Mouse (Mus musculus) heart, embryonic 11.5 days (tissue): ENCODE results near the gene Frmd6. TPM values are rescaled to one million over a fixed set of nuclear protein-coding genes. Genes with fewer than 3 reads are reported as not detected.

Source experiments
- ATAC-seq: fragments of 200-750 bp; cut with Nextera tagmentation; replicated peaks from 2 replicates; pipeline ENCODE4 v1.8.0; 2017; ENCODE audit warnings: moderate library complexity; ENCODE audit not compliant: insufficient number of reproducible peaks, low FRiP score, low TSS enrichment
- H3K27ac ChIP-seq: fragments of 300-500 bp; sonication (generic); 2 replicates; pipeline ENCODE4 v1.5.1; 2014; ENCODE audit warnings: mild to moderate bottlenecking, low read depth, low read length
- H3K27me3 ChIP-seq: fragments of 300-500 bp; sonication (generic); 2 replicates; pipeline ENCODE4 v1.6.1; 2014; ENCODE audit warnings: mild to moderate bottlenecking, low read length, mixed read lengths; ENCODE audit not compliant: control insufficient read depth, insufficient read depth
- H3K36me3 ChIP-seq: fragments of 300-500 bp; sonication (generic); 2 replicates; pipeline ENCODE4 v1.6.1; 2014; ENCODE audit warnings: mild to moderate bottlenecking, low read length, moderate library complexity, mixed read lengths; ENCODE audit not compliant: control insufficient read depth, insufficient read depth
- H3K4me1 ChIP-seq: fragments of 300-500 bp; sonication (generic); 2 replicates; pipeline ENCODE4 v1.6.1; 2014; ENCODE audit warnings: low read length; ENCODE audit not compliant: control insufficient read depth, insufficient read depth
- H3K4me2 ChIP-seq: fragments of 300-500 bp; sonication (generic); 2 replicates; pipeline ENCODE4 v1.6.1; 2014; ENCODE audit warnings: mild to moderate bottlenecking, moderate library complexity
- H3K4me3 ChIP-seq: fragments of 300-500 bp; sonication (generic); 2 replicates; pipeline ENCODE4 v1.5.1; 2014; ENCODE audit warnings: low read depth, low read length
- H3K9ac ChIP-seq: fragments of 300-500 bp; sonication (generic); 2 replicates; pipeline ENCODE4 v1.6.1; 2014; ENCODE audit warnings: mild to moderate bottlenecking, low read depth, low read length, moderate library complexity
- H3K9me3 ChIP-seq: fragments of 300-500 bp; sonication (generic); replicated peaks from 2 replicates; pipeline ENCODE4 v1.6.1; 2016; ENCODE audit warnings: low read length; ENCODE audit not compliant: control insufficient read depth
- WGBS: fragments of 180-500 bp; shearing (Covaris S2); extraction: QIAGEN DNeasy Blood & Tissue Kit; methylation state at CpG from one replicate; pipeline ENCODE4 v1.1.7; 2014; ENCODE audit not compliant: insufficient replicate concordance; 5-methylcytosine and 5-hydroxymethylcytosine counted together
- polyA plus RNA-seq: library from polyadenylated mRNA; unstranded; fragments of >200 nt; fragmentation: Nextera tagmentation; extraction: Ambion mirVana; gene quantifications from 2 replicates; pipeline ENCODE4 v1.2.1, GENCODE M21; 2014

The Frmd6 gene
- polyA plus RNA-seq: 18.7 and 23.6 TPM in 2 replicates

DNA sequence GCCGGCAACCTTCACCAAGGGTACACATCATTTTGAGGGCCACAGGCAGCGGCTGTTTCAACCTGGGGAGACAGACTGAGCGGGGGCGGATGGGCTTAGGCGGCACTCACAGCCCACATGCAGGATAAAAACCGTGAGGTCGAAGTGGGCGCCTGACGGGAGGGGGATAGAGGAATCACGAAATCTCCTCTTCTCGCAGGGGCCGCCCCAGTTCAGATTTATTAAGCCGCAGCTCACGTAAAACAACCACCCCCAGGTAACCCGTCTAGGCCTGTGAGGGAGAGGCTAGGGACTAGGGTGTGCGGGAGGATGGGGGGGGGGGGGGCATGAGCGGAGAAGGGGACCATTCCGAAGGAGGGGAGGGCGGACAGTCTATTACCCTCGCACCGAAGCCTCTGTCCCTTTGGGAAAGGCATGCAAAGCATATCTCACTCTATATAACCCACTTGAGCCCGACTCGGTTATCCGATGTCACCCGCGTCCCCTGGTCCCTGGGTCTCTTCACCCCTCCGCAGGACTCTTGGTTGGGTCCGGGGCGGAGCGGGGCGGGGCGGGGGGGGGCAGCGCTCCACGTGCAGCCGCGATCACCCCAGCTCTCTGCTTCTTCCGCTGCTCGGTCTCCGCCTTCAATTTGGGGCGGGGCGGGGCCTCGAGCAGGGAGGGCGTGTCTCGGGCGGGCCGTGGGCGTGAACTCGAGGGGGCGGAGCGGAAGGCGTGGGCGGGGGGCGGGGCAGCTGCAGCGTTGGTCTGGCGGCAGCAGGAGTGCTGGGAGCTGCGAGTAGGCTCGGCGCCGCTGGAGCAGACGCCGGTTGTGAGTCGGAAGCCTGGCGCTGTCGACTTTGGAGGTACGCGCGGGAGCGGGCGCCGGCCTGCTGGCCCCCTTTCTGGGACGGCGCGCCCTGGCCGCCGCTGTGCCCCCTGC lies at the start of gene Frmd6:
Gene Frmd6 (plus strand): TSS at position 786 of the 922 bp plus-strand sequence.
- H3K4me2 ChIP-seq: peak within 1 kb of the TSS; percentile 81
- WGBS: 0% methylated on average over 59 of the region's 75 CpGs
- peak within 1 kb of the TSS; percentile 98 for H3K27ac ChIP-seq
- H3K9ac ChIP-seq: peak within 1 kb of the TSS; percentile 94
- H3K27me3 ChIP-seq: no peaks in the 10 kb centered on the region
- H3K4me1 ChIP-seq: peaks cover 10% of the 10 kb centered on the region
- no peaks in the 10 kb centered on the region for H3K36me3 ChIP-seq
- H3K9me3 ChIP-seq: no peaks in the 10 kb centered on the region
- ATAC-seq: peak; percentile 92
- H3K4me3 ChIP-seq: peak within 1 kb of the TSS; percentile 85

DNA sequence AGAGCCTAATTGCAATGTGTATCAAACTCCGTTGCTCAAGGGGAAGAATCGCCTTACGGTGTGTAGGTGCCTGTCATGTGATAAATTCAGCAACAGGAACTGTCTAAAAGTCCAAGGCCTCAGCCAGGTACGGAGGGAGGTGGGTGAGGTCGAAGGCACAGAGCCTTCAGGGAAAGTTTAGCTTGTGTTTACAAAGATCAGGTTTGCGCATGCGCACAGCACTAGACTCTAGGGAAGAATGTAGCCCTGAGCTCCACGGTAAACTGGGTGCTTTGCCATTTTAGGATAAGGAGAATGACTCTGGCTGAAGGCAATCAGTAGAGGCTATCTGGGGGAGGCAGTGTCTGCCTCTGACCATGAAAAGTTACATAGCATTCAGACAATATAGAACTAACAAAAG lies 49.7 kb upstream of the Frmd6 start:
- 81% methylated on average over 8 of the region's 8 CpGs for WGBS
- H3K27me3 ChIP-seq: no peaks in the 10 kb centered on the region
- no peak overlapping the region for H3K9ac ChIP-seq
- H3K4me1 ChIP-seq: peaks cover 7% of the 10 kb centered on the region; the same call in 1 of the 2 replicates
- H3K9me3 ChIP-seq: no peaks in the 10 kb centered on the region
- no peak overlapping the region for H3K4me2 ChIP-seq
- no peak overlapping the region for H3K4me3 ChIP-seq
- H3K36me3 ChIP-seq: no peaks in the 10 kb centered on the region
- H3K27ac ChIP-seq: no peak overlapping the region
- no peak for ATAC-seq

DNA sequence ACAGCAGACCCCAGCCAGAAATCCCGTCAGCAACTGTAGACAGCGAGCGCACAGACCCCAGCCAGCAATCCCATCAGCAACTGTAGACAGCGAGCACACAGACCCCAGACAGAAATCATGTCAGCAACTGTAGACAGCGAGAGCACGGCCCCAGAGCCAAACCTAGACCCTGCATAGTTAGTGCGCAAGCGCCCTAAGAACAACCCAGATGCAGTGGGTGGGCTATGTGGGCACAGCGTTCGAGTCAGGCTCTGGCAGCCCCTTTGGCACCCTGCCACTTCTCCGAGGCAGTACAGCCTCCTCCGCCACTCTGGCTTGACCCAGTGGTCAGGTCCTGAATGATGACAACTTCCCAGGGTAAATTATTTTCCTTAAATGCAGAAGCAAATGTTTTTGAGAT lies 48.6 kb upstream of the Frmd6 start:
- no peak overlapping the region for H3K4me2 ChIP-seq
- H3K36me3 ChIP-seq: no peaks in the 10 kb centered on the region
- no peaks in the 10 kb centered on the region for H3K9me3 ChIP-seq
- 64% methylated on average over 12 of the region's 12 CpGs for WGBS
- no peak overlapping the region for H3K27ac ChIP-seq
- no peak overlapping the region for H3K4me3 ChIP-seq
- peaks cover 7% of the 10 kb centered on the region; the same call in 1 of the 2 replicates for H3K4me1 ChIP-seq
- peak overlapping the region; percentile 7; the same call in 1 of the 2 replicates for H3K9ac ChIP-seq
- no peaks in the 10 kb centered on the region for H3K27me3 ChIP-seq
- ATAC-seq: no peak

DNA sequence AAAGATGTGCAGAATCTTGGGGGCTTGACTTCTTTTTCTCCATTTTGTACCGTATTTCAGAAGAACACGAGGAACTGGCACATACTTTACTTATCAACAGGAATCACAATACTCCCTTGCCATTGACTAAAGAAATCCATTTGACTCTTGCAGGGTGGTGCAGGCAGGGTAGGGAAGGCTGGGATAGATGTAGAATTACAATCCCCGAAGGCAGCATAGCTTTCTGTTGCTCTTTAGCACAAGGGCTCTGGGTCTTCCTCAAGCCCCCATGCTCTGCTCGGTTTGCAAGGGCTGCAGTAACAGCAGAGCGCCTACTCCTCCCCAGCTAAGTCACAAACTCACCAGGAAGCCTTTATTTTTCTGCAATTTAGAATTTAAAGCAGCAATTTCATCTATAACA lies 47.8 kb upstream of the Frmd6 start:
- Histone ChIP-seq H3K27ac (no peak overlapping the region), H3K4me3 (no peak overlapping the region), H3K36me3 (no peaks in the 10 kb centered on the region), H3K4me1 (peaks cover 7% of the 10 kb centered on the region; the same call in 1 of the 2 replicates), H3K27me3 (no peaks in the 10 kb centered on the region), H3K9me3 (no peaks in the 10 kb centered on the region), H3K9ac (no peak overlapping the region), H3K4me2 (no peak overlapping the region)
- ATAC-seq: no peak
- 56% methylated on average over 5 of the region's 5 CpGs for WGBS

DNA sequence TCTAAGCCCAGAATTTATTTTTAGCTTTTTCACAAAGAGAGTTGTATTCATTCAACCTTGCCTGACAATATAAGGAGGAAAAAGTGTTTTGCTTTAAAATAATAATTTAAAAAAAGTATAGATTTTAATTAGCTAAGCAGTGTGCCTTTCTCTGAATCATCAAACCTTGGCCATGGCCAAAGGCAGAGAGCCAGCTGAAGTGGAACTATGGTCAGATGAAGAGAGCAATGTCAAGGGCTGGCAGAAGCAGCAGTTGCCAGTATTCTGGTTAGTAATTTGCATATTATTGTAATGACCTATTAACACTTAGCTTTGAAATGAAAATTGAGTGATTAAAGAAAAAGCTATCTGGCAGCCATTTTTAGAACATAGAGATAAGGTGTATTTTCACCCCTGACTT lies 47.4 kb upstream of the Frmd6 start:
- Histone ChIP-seq H3K4me1 (peaks cover 7% of the 10 kb centered on the region; the same call in 1 of the 2 replicates), H3K36me3 (no peaks in the 10 kb centered on the region), H3K27ac (no peak overlapping the region), H3K4me2 (no peak overlapping the region), H3K9ac (no peak overlapping the region), H3K4me3 (no peak overlapping the region), H3K27me3 (no peaks in the 10 kb centered on the region), H3K9me3 (no peaks in the 10 kb centered on the region)
- ATAC-seq: no peak

DNA sequence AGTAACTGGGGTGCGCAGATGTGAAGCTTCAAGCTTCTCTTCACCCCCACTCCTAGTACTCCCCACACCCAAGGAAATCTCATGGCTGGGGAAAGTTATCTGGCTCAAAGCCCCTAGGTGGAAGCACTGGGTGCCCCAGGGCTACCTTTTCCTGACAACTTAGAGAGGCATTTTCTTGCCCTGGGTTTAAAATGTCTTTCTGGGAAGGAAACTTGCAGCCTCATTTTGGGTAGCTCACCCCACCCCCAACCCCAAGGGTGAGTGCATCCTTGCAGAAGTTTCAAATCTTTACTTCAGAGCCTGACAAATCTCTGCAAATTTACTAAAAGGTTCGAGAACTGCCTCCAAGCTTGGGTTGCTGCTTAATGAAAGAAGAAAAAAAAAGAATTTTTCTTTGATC lies 47.0 kb upstream of the Frmd6 start:
- 68% methylated on average over 2 of the region's 2 CpGs for WGBS
- no peak overlapping the region for H3K9ac ChIP-seq
- H3K27ac ChIP-seq: no peak overlapping the region
- H3K36me3 ChIP-seq: no peaks in the 10 kb centered on the region
- H3K9me3 ChIP-seq: no peaks in the 10 kb centered on the region
- H3K4me3 ChIP-seq: no peak overlapping the region
- ATAC-seq: no peak
- H3K27me3 ChIP-seq: no peaks in the 10 kb centered on the region
- peaks cover 7% of the 10 kb centered on the region; the same call in 1 of the 2 replicates for H3K4me1 ChIP-seq
- H3K4me2 ChIP-seq: no peak overlapping the region

DNA sequence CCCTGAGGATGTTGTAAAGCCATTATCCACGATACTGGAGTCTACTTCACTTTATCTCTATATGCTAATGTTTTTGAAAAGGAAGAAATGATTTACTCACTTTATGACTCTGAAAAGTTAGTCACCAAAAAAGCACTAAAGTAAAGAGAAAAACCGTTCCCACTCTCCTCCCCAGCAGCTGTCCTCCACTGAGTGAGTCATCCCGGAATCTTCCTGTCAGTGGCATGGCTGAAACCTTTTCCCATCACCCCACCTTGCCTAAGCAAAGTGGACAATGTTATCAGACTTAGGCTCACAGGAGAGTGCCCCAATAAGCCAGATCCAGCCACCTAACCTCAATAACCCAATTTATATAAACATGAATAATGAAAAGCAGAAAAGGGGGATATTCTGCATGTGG lies 46.6 kb upstream of the Frmd6 start:
- Histone ChIP-seq H3K4me2 (no peak overlapping the region), H3K9me3 (no peaks in the 10 kb centered on the region), H3K36me3 (no peaks in the 10 kb centered on the region), H3K4me1 (peaks cover 11% of the 10 kb centered on the region), H3K27me3 (no peaks in the 10 kb centered on the region), H3K27ac (no peak overlapping the region), H3K9ac (no peak overlapping the region), H3K4me3 (no peak overlapping the region)
- no peak for ATAC-seq
- 37% methylated on average over 3 of the region's 3 CpGs for WGBS

DNA sequence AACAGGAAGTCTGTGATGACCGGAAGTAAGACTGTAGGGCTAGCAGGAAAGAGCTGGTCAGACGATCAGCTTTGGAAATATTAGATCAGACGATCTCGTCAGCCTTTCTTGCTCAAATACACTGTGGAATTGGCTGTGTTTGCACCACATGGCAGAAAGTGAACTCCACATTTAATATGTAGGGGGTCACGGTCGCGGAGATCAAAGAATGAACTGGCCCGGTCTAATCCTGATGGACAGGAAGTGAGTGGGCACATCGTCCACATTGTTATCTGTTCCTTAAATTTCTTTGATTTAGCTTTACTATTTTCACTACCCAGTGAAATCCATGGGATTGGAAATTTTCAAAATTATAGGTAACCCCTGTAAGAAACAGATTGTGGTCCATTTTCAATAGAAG lies 42.3 kb upstream of the Frmd6 start:
- Histone ChIP-seq H3K9me3 (no peaks in the 10 kb centered on the region), H3K4me1 (peaks cover 12% of the 10 kb centered on the region), H3K27me3 (no peaks in the 10 kb centered on the region), H3K4me2 (peak overlapping the region; percentile 53; the same call in 1 of the 2 replicates), H3K27ac (no peak overlapping the region), H3K36me3 (no peaks in the 10 kb centered on the region), H3K4me3 (no peak overlapping the region), H3K9ac (no peak overlapping the region)
- ATAC-seq: no peak
- WGBS: 49% methylated on average over 9 of the region's 9 CpGs
